Mouse (Mus musculus) testis, adult 10 weeks (tissue): ENCODE data around the gene Rap1a. TPM values are rescaled to one million over a fixed set of nuclear protein-coding genes. Genes with fewer than 3 reads are reported as not detected.

Experiments
- polyA plus RNA-seq: library from polyadenylated mRNA; stranded (reverse); fragments of 350-450 nt; fragmentation: Illumina TruSeq; extraction: RNeasy Lipid Tissue Mini Kit (QIAGEN cat#74804); gene quantifications from one replicate; pipeline ENCODE4 v1.2.3, GENCODE M21; 2014; ENCODE audit warnings: low read depth, low replicate concordance

Gene Rap1a
- 70.0 TPM for polyA plus RNA-seq

GRCm38 (mm10) chr3:105801191-105802166, at the start of gene Rap1a:
TSS of gene Rap1a (minus strand) at chr3:105801336.

GRCm38 (mm10) chr3:105704031-105705008, 96.8 kb downstream of the Rap1a start, which contains the start of gene Inka2:
TSS of gene Inka2 (plus strand) at chr3:105704599.

GRCm38 (mm10) chr3:105687324-105688060, 113.6 kb downstream of the Rap1a start, which contains the start of gene Ddx20:
TSS of gene Ddx20 (minus strand) at chr3:105687574.

Other genes starting within 250 kb of the Rap1a start
- gene Ddx20, start 113.8 kb downstream of the Rap1a start, polyA plus RNA-seq: 443 TPM
- 0.15 TPM for gene Inka2, start 96.7 kb downstream of the Rap1a start, polyA plus RNA-seq
- 14.7 TPM for gene Adora3, start 69.5 kb upstream of the Rap1a start, polyA plus RNA-seq
- 209 TPM for gene Tmigd3, start 69.6 kb upstream of the Rap1a start, polyA plus RNA-seq
- 0.66 TPM for gene I830077J02Rik, start 131.3 kb upstream of the Rap1a start, polyA plus RNA-seq
- gene Wdr77, start 158.0 kb upstream of the Rap1a start, polyA plus RNA-seq: 29.3 TPM
- gene Atp5f1, start 158.8 kb upstream of the Rap1a start, polyA plus RNA-seq: 286 TPM
- 35.5 TPM for gene Ovgp1, start 172.4 kb upstream of the Rap1a start, polyA plus RNA-seq
- 264 TPM for gene Pifo, start 213.3 kb upstream of the Rap1a start, polyA plus RNA-seq
- gene Chil5, start 231.5 kb upstream of the Rap1a start, polyA plus RNA-seq: 1.8 TPM